Mouse (Mus musculus) embryonic facial prominence, embryonic 12.5 days (tissue): ENCODE data around the gene Pim3. TPM values are rescaled to one million over a fixed set of nuclear protein-coding genes. Genes with fewer than 3 reads are reported as not detected.

Experiments
- ATAC-seq: fragments of 200-750 bp; cut with Nextera tagmentation; 2 replicates; pipeline ENCODE4 v1.8.0; 2017; ENCODE audit not compliant: insufficient number of reproducible peaks, insufficient read depth, low FRiP score, low TSS enrichment
- H3K27ac ChIP-seq: fragments of 300-500 bp; sonication (generic); 2 replicates; pipeline ENCODE4 v1.5.1; 2016; ENCODE audit warnings: mild to moderate bottlenecking
- H3K27me3 ChIP-seq: fragments of 300-500 bp; sonication (generic); 2 replicates; pipeline ENCODE4 v1.6.1; 2016; ENCODE audit warnings: mild to moderate bottlenecking, moderate library complexity
- H3K36me3 ChIP-seq: fragments of 300-500 bp; sonication (generic); 2 replicates; pipeline ENCODE4 v1.6.1; 2016; ENCODE audit warnings: mild to moderate bottlenecking
- H3K4me1 ChIP-seq: fragments of 300-500 bp; sonication (generic); 2 replicates; pipeline ENCODE4 v1.6.1; 2016
- H3K4me2 ChIP-seq: fragments of 300-500 bp; sonication (generic); replicated peaks from 2 replicates; pipeline ENCODE4 v1.6.1; 2016; ENCODE audit warnings: mild to moderate bottlenecking, moderate library complexity
- H3K4me3 ChIP-seq: fragments of 300-500 bp; sonication (generic); 2 replicates; pipeline ENCODE4 v1.5.1; 2016; ENCODE audit warnings: mild to moderate bottlenecking
- H3K9ac ChIP-seq: fragments of 300-500 bp; sonication (generic); 2 replicates; pipeline ENCODE4 v1.6.1; 2016; ENCODE audit warnings: mild to moderate bottlenecking, moderate library complexity
- H3K9me3 ChIP-seq: fragments of 300-500 bp; sonication (generic); 2 replicates; pipeline ENCODE4 v1.6.1; 2016; ENCODE audit warnings: mild to moderate bottlenecking, moderate library complexity
- WGBS: fragments of 180-500 bp; shearing (Covaris S2); methylation state at CpG from one replicate; pipeline ENCODE4 v1.1.7; 2016; 5-methylcytosine and 5-hydroxymethylcytosine counted together
- polyA plus RNA-seq: library from polyadenylated mRNA; unstranded; fragments of >200 nt; fragmentation: Nextera tagmentation; extraction: Ambion mirVana; gene quantifications from 2 replicates; pipeline ENCODE4 v1.2.1, GENCODE M21; 2016

Gene Pim3
- polyA plus RNA-seq, 1 experiment from 2014 or later = 56.9 TPM

DNA sequence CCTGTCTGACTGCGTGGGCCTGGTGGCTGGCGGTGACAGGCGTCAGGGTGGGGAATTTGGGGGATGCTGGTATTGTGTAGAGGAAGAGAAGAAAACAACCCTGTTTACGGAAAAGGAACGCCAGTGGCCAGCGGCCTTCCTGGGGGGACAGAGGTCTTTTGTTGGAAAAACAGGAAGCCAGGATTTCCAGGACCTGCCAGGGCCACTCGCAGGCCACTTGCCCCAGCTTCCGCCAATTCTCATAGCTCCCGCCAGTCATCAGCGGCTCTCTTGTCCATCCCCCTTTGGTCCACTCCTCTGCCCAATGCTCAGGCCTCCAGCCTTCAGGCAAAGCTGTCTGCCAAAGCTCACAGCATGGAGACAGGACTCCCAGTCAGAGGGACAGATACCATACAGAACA lies 21.9 kb upstream of the Pim3 start:
- H3K4me2 ChIP-seq = no peak overlapping the region

DNA sequence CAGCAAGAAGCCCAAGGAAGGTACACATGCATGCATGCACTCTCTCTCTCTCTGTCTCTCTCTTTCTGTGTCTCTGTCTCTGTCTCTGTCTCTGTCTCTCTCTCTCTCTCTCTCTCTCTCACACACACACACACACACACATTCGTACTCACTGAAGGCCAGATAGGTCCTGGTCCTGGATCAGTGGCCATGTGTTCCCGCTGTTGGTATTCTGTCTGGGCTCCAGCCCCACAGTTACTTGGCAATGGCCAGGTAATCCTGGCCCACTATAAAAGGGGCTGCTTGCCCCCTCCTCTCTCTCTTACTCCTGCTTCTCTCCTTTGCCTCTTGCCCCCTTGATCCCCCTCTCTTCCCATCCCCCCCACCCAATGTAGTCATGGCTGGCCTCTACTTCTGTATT lies 20.8 kb upstream of the Pim3 start:
- no peaks in the 10 kb centered on the region for H3K9me3 ChIP-seq
- no peak overlapping the region for H3K4me2 ChIP-seq
- H3K9ac ChIP-seq = no peak overlapping the region
- 90% methylated on average over 2 of the region's 2 CpGs for WGBS
- ATAC-seq = no peak
- peaks cover 19% of the 10 kb centered on the region for H3K4me1 ChIP-seq
- H3K27ac ChIP-seq = no peak overlapping the region
- no peak overlapping the region for H3K4me3 ChIP-seq
- no peaks in the 10 kb centered on the region for H3K36me3 ChIP-seq
- H3K27me3 ChIP-seq = no peaks in the 10 kb centered on the region

More for the DNA sequence above, 21.9 kb upstream of the Pim3 start:
- Histone ChIP-seq H3K4me1 (peaks cover 19% of the 10 kb centered on the region), H3K9ac (no peak overlapping the region), H3K27ac (peak overlapping the region; percentile 36; the same call in 1 of the 2 replicates), H3K4me3 (no peak overlapping the region), H3K9me3 (no peaks in the 10 kb centered on the region), H3K36me3 (no peaks in the 10 kb centered on the region), H3K27me3 (no peaks in the 10 kb centered on the region)
- ATAC-seq = no peak
- 35% methylated on average over 10 of the region's 10 CpGs for WGBS

DNA sequence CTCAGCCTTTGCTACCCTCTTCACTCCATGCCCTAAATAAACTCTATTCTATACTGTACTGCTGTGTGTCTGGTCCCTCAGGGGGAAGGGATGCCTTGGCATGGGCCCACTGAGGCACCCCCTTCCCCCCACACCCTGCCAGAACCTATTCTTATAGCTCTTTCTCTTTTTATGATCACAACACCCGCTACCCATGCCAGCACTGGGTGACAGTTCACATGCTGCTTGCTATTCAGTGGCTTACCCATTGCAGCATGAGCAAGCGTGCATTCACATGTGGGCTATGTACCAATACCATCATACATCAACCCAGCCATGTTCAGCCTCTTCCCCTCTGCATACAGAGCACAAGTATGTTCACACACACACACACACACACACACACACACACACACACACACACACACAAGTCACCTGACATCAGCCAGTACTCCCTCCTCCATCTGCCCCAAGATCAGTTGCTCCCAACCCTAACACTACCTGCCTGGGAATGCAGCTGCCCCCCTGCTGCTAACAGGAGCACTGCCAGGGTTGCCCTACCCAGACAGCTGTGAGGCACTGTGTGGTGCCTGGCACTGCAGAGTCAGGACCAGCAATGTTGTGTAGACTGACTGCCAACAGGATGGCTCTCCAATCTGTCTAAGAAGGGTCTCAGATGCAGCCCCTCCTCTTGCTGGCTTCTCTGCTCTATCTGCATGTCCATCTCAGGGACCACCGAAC lies 20.2 kb upstream of the Pim3 start:
- no peaks in the 10 kb centered on the region for H3K9me3 ChIP-seq
- peaks cover 19% of the 10 kb centered on the region for H3K4me1 ChIP-seq
- WGBS = 89% methylated on average over 3 of the region's 3 CpGs
- H3K9ac ChIP-seq = no peak overlapping the region
- H3K4me2 ChIP-seq = no peak overlapping the region
- no peaks in the 10 kb centered on the region for H3K27me3 ChIP-seq
- no peak overlapping the region for H3K4me3 ChIP-seq
- no peak overlapping the region for H3K27ac ChIP-seq
- ATAC-seq = no peak
- no peaks in the 10 kb centered on the region for H3K36me3 ChIP-seq

DNA sequence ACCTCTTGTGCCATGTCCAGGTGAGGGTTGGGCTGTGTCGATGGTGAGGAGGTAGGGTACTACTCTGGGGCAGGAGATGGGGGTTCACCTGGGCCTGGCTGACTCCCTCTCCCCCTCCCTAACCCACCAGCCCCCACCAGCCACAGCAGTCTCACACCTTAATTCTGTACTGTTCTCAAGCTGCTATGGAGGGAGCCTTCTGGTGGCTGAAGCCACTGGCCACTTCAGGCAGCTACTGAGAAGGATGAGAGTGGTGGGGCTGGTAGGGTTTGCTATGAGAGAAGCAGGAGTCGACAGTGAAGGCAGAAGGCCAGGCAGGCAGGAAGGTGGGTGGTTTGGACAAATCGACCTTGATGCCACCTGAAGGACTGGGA lies 19.7 kb upstream of the Pim3 start:
- H3K9ac ChIP-seq = no peak overlapping the region
- no peaks in the 10 kb centered on the region for H3K27me3 ChIP-seq
- no peaks in the 10 kb centered on the region for H3K9me3 ChIP-seq
- peaks cover 16% of the 10 kb centered on the region for H3K4me1 ChIP-seq
- 85% methylated on average over 3 of the region's 3 CpGs for WGBS
- H3K4me3 ChIP-seq = no peak overlapping the region
- no peak overlapping the region for H3K4me2 ChIP-seq
- H3K36me3 ChIP-seq = no peaks in the 10 kb centered on the region
- no peak overlapping the region for H3K27ac ChIP-seq
- ATAC-seq = no peak

DNA sequence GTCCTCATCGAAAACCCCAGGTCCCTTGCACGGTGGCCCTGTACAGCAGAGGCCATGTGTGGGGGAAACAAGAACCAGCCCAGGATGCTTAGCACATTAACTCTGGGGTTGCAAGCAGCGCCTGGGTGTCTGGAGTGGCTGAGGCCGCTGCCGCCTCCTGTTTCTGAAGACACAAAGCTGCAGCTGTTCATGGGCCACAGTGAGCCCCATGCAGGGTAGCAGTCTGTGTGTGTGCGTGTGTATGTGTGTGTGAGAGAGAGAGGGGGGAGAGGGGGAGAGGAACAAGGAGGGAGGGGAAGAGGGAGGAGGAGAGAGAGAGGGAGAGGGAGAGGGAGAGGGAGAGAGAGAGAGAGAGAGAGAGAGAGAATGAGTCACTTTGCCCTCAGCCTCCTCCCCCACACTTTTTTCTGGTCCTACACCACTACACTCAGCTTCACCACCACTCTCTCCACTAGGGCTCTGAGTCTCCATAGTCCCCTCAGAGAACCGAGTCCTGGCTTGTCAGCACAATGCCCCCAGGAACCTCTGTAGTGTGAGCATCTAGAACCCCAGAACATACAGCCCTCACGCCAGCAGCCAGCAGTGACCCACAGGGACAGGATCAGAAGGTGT lies 18.4 kb upstream of the Pim3 start:
- 29% methylated on average over 8 of the region's 8 CpGs for WGBS
- ATAC-seq = peak; percentile 60; the same call in 1 of the 2 replicates
- H3K27me3 ChIP-seq = no peaks in the 10 kb centered on the region
- peaks cover 11% of the 10 kb centered on the region for H3K4me1 ChIP-seq
- H3K27ac ChIP-seq = peak overlapping the region; percentile 48
- no peak overlapping the region for H3K4me3 ChIP-seq
- H3K4me2 ChIP-seq = no peak overlapping the region
- H3K9ac ChIP-seq = no peak overlapping the region
- H3K9me3 ChIP-seq = no peaks in the 10 kb centered on the region
- no peaks in the 10 kb centered on the region for H3K36me3 ChIP-seq

DNA sequence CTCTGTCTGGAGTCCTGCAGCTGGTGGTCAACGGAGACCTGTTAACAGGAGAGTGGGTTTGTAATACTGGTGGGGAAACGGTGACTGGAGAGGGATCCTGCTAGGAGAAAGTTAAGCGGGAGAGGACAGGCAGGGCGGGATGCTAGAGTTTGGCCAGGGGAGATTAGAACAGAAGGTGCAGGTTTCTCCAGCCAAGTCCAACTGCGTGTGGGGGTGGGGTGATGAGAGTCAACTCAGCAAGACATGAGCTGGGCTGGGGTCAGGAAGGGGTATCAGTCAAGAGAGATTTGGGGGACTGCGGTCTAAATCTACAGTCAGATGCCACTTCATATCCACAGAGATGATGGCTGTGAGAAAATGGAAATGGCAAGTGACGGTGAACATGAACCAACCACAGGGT lies 17.0 kb upstream of the Pim3 start:
- no peaks in the 10 kb centered on the region for H3K27me3 ChIP-seq
- 90% methylated on average over 7 of the region's 7 CpGs for WGBS
- ATAC-seq = no peak

DNA sequence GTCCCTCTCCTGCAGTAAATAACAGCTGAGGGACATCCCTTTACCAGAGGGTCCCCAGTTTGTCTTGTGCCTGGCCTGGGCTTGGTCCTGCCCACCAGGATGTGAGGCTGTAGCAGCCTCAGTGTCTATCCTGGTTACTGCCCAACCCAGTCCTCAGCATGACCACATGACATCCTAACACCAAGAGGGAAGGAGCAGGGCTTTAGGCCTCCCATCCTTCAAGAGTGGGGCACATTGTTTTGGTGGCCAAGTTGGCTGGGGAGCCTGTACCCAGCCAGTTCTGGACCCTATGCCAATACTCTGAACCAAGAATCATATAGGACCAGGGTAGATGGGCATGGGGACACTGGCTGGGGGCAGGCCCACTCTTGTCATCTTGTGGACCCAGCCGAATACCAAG lies 13.3 kb upstream of the Pim3 start:
- ATAC-seq = no peak

More for the DNA sequence above, 17.0 kb upstream of the Pim3 start:
- Histone ChIP-seq H3K9me3 (no peaks in the 10 kb centered on the region), H3K4me1 (peaks cover 3% of the 10 kb centered on the region; the same call in 1 of the 2 replicates), H3K36me3 (no peaks in the 10 kb centered on the region), H3K27ac (no peak overlapping the region), H3K9ac (no peak overlapping the region), H3K4me3 (no peak overlapping the region), H3K4me2 (no peak overlapping the region)

DNA sequence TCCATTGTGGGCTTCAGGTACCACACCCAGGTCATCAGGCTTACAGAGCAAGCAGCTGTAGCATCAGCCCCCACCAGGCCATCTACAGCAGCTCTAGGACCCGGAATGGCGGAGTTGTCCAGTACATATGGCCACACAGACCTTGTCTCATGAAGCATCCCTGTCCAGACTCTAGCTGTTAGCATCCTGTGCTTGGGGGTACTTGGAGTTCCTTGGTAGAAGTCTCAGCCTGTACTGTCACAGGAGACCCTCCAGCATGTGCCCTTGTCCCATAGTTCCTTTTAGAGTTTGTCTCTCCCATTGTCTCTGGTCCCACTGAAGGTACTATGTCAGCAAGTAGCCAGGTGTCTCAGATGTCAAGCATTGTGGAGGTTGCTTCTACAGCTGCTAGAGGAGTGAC lies 12.4 kb upstream of the Pim3 start:
- WGBS = 85% methylated on average over 2 of the region's 2 CpGs
- no peaks in the 10 kb centered on the region for H3K9me3 ChIP-seq

More for the DNA sequence above, 13.3 kb upstream of the Pim3 start:
- no peaks in the 10 kb centered on the region for H3K9me3 ChIP-seq
- no peak overlapping the region for H3K4me3 ChIP-seq
- no peaks in the 10 kb centered on the region for H3K36me3 ChIP-seq
- no peak overlapping the region for H3K27ac ChIP-seq
- no peak overlapping the region for H3K4me2 ChIP-seq
- no peak overlapping the region for H3K9ac ChIP-seq
- peaks cover 14% of the 10 kb centered on the region; the same call in 1 of the 2 replicates for H3K4me1 ChIP-seq
- 92% methylated on average over 1 of the region's 1 CpGs for WGBS
- no peaks in the 10 kb centered on the region for H3K27me3 ChIP-seq

DNA sequence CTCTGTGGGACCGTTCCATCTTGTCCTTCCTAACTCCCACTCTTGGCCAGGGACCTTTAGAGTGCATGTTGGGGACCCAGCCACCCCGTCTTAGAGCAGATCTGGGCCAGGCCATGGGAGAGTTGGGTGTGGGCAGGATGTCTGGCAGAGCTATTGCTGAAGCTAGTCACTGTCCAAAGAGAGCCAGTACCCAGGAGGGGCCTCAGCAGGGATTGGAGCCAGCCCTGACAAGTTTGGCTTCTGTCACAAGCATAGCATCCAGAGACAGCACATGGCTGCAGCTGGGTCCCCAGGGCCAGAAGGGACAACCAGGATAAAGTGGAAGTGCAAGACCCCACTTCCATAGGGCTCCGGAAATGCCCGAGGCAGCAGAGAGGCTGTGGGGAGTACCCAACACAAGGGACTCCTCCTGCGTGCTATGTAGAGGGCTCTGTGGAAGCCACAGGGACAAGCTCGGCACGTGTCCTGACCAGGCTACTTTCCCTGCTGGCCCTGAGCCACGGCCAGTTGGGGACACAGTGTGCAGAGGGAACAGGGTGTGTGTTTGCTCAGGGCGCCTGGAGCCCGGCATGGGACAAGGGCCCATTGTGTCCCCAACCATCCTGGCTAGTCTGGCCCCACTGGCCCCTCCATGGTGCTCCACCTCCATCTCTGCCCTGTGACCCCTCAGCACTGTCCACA lies 11.7 kb upstream of the Pim3 start:
- no peak overlapping the region for H3K4me2 ChIP-seq
- no peaks in the 10 kb centered on the region for H3K36me3 ChIP-seq
- H3K27me3 ChIP-seq = no peaks in the 10 kb centered on the region
- WGBS = 36% methylated on average over 10 of the region's 10 CpGs
- no peak overlapping the region for H3K4me3 ChIP-seq
- H3K9me3 ChIP-seq = no peaks in the 10 kb centered on the region
- no peak overlapping the region for H3K27ac ChIP-seq
- H3K9ac ChIP-seq = no peak overlapping the region
- ATAC-seq = no peak
- peaks cover 25% of the 10 kb centered on the region for H3K4me1 ChIP-seq

More for the DNA sequence above, 12.4 kb upstream of the Pim3 start:
- no peaks in the 10 kb centered on the region for H3K27me3 ChIP-seq
- H3K4me2 ChIP-seq = no peak overlapping the region
- no peak overlapping the region for H3K9ac ChIP-seq
- no peak overlapping the region for H3K27ac ChIP-seq
- peaks cover 18% of the 10 kb centered on the region for H3K4me1 ChIP-seq
- no peaks in the 10 kb centered on the region for H3K36me3 ChIP-seq
- no peak for ATAC-seq
- no peak overlapping the region for H3K4me3 ChIP-seq

DNA sequence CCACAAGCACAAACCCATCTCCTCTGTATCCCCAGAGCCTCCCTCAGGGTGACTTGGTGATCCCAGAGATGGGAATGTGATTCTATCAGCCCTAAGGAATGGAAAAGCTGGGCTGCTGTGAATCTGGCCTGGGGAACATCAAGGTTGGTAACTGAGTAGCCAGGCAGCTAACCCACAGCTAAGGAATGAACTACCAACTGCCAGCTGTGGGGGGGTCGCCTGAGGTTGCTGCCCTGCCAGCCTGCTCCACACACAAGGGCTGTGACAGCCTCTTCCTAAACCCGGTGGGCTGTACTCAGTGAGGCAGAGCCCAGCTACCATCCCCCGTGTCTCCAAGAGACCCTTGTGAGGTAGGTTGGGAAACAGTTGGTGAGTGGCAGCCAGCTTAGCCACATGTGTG lies 10.9 kb upstream of the Pim3 start:
- no peak overlapping the region for H3K4me2 ChIP-seq
- no peaks in the 10 kb centered on the region for H3K27me3 ChIP-seq
- H3K9me3 ChIP-seq = no peaks in the 10 kb centered on the region
- H3K9ac ChIP-seq = no peak overlapping the region; the same call in 1 of the 2 replicates
- H3K4me1 ChIP-seq = peaks cover 31% of the 10 kb centered on the region
- H3K4me3 ChIP-seq = no peak overlapping the region
- no peak overlapping the region for H3K27ac ChIP-seq
- ATAC-seq = no peak
- no peaks in the 10 kb centered on the region for H3K36me3 ChIP-seq
- 32% methylated on average over 3 of the region's 3 CpGs for WGBS

DNA sequence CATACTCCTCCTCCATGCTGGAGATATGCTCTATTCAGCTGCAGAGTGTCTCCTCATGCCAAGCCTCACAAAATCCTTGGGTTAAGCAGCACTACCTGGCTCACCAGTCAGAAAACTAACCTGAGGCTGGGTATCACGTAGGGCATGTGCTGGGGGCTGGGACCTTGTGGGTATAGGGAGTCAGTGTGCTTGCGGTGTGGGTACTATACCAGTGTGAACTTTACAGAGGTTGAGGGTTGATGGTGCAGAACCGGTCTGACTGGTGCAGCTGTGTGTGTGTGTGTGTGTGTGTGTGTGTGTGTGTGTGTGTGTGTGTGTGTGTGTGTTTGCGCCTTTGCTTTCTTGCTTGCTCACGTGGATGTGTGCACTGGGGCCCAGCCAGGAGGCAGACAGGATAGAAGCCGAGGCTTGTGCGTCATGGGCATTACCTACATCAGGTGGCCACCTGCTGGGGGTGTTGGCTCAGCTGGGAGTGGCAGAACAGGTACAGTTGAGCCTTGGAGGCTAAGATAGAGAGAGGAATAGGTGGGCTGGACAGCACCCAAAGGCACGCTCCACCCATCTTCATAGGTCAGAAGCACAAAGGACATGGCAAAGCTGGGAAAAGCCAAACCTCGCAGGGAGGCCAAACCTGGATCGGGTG lies 10.4 kb upstream of the Pim3 start:
- H3K4me2 ChIP-seq = no peak overlapping the region
- H3K4me1 ChIP-seq = peaks cover 31% of the 10 kb centered on the region
- H3K36me3 ChIP-seq = no peaks in the 10 kb centered on the region
- H3K4me3 ChIP-seq = no peak overlapping the region
- no peaks in the 10 kb centered on the region for H3K27me3 ChIP-seq
- no peak for ATAC-seq
- H3K9ac ChIP-seq = no peak overlapping the region
- WGBS = 78% methylated on average over 10 of the region's 10 CpGs
- no peak overlapping the region for H3K27ac ChIP-seq
- no peaks in the 10 kb centered on the region for H3K9me3 ChIP-seq
